In the genomic region with DNA sequence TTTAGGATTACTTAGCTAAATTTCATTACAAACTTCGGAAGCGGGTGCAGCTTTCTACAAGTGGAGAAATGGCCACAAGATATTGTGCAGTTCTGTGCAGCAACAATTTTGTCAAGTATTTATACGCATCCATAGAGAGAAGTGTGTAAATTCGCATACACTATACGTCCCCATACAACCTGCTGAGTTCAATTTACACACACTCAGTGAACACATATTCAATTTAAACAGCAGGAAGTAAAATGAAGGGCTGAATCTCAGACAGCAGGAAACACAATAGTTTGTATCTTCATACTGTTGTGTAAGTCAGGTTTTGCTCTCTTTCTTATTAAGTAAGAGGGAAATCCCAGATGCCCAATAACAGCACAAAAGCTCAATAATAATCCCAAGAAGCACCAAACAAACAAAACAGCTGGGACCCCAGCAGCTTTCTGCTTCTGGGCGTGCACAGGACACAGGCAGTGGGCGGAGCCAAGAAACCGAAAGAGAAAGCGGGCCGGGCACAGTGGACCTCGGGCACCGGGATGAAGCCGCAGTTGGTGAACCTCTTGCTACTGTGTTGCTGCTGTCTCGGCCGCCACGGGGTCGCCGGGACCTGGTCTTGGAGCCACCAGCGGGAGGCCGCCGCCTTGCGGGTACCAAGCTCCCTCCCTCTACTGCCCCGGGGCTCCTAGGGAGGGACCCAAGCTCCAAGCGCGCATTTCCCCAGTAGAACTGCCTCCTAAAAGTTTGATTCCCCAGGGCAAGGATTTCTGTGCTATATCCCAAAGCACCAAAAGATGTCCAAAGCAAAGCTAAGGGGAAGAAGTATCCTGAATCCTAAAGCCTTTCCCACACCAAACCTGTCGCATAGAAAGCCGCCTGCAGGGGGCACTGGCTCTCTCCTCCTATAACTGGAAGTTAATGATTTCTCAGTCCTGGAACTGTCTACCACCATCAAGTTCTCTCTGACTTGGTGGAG, we compare ENCODE assay signal across 8 mouse cellular contexts. TPM values are rescaled to one million over a fixed set of nuclear protein-coding genes. Genes with fewer than 3 reads are reported as not detected.
DNase-seq lines count a peak whose midpoint lies in the region; ATAC-seq and TF ChIP-seq lines count a peak whose summit lies in the region.

Gene Ctso (plus strand): TSS at position 461 of the 961 bp plus-strand sequence.

- H3K4me3 ChIP-seq in E14TG2a.4 (replicated peaks; ENCODE audit: low read length), result peak within 1 kb of the TSS; percentile 75
- peak within 1 kb of the TSS; percentile 73 for H3K4me3 ChIP-seq in forebrain, embryonic 13.5 days
- H3K4me3 ChIP-seq in heart, postnatal 0 days (ENCODE audit: low read depth, low read length), result peak within 1 kb of the TSS; percentile 98
- peak within 1 kb of the TSS; percentile 88 to 92 for H3K4me3 ChIP-seq in liver, embryonic 14.5 days (ENCODE audit: insufficient read depth in 1 of 2, low read depth in 2 of 2, low read length in 2 of 2)
- peak within 1 kb of the TSS; percentile 96 for H3K4me3 ChIP-seq in stomach, embryonic 15.5 days (replicated peaks)

- H3K27ac ChIP-seq in forebrain, embryonic 13.5 days, result peak within 1 kb of the TSS; percentile 73
- peak within 1 kb of the TSS; percentile 98 for H3K27ac ChIP-seq in heart, postnatal 0 days (ENCODE audit: low read depth)
- peak within 1 kb of the TSS; percentile 51 for H3K27ac ChIP-seq in liver, embryonic 14.5 days
- H3K27ac ChIP-seq in stomach, embryonic 15.5 days, result peak within 1 kb of the TSS; percentile 91

- peak; percentile 93 for ATAC-seq in cerebellum, adult (ENCODE audit: insufficient number of reproducible peaks, low FRiP score, low TSS enrichment)
- ATAC-seq in forebrain, embryonic 13.5 days, result peak; percentile 93
- peak; percentile 90 for ATAC-seq in heart, postnatal 0 days (ENCODE audit: insufficient read depth, low read depth)
- ATAC-seq in liver, embryonic 14.5 days (ENCODE audit: insufficient read depth), result peak; percentile 89
- ATAC-seq in stomach, embryonic 15.5 days (ENCODE audit: insufficient read depth, low FRiP score, low read depth), result peak; percentile 94

- H3K9ac ChIP-seq in forebrain, embryonic 13.5 days, result peak within 1 kb of the TSS; percentile 80
- H3K9ac ChIP-seq in heart, postnatal 0 days (replicated peaks; ENCODE audit: low read depth, low read length), result peak within 1 kb of the TSS; percentile 93
- peak within 1 kb of the TSS; percentile 87 for H3K9ac ChIP-seq in liver, embryonic 14.5 days (replicated peaks)
- H3K9ac ChIP-seq in stomach, embryonic 15.5 days, result peak within 1 kb of the TSS; percentile 78

- no peaks in the 10 kb centered on the region for H3K36me3 ChIP-seq in E14TG2a.4 (ENCODE audit: insufficient read depth, low read length)
- no peaks in the 10 kb centered on the region for H3K36me3 ChIP-seq in forebrain, embryonic 13.5 days (ENCODE audit: poor library complexity, severe bottlenecking)
- no peaks in the 10 kb centered on the region for H3K36me3 ChIP-seq in heart, postnatal 0 days (replicated peaks; ENCODE audit: control insufficient read depth, insufficient read depth, low read length)
- H3K36me3 ChIP-seq in liver, embryonic 14.5 days (replicated peaks; ENCODE audit: control insufficient read depth, insufficient read depth, low read depth), result no peaks in the 10 kb centered on the region
- no peaks in the 10 kb centered on the region for H3K36me3 ChIP-seq in stomach, embryonic 15.5 days

- no peak for TF ChIP-seq EP300 in heart, postnatal 0 days (IDR thresholded peaks at IDR 0.05; ENCODE audit: low read depth)
- TF ChIP-seq EP300 in liver, embryonic 14.5 days (IDR thresholded peaks at IDR 0.05; ENCODE audit: low read depth), result no peak

- H3K9me3 ChIP-seq in E14TG2a.4 (ENCODE audit: low read length), result no peaks in the 10 kb centered on the region
- no peaks in the 10 kb centered on the region for H3K9me3 ChIP-seq in forebrain, embryonic 13.5 days (replicated peaks)
- no peaks in the 10 kb centered on the region for H3K9me3 ChIP-seq in heart, postnatal 0 days (replicated peaks; ENCODE audit: control insufficient read depth, low read length)
- H3K9me3 ChIP-seq in liver, embryonic 14.5 days (ENCODE audit: control insufficient read depth, low read length), result no peaks in the 10 kb centered on the region
- H3K9me3 ChIP-seq in stomach, embryonic 15.5 days, result no peaks in the 10 kb centered on the region

- DNase-seq in heart, postnatal 0 days (ENCODE audit: low spot score), result peak; percentile 89
- DNase-seq in kidney, postnatal 36 days, result peak; percentile 91 to 95
- peak; percentile 48 to 60 (median 55) for DNase-seq in liver, embryonic 14.5 days (ENCODE audit: low read depth in 3 of 3, low spot score in 3 of 3)
- peak; percentile 75 for DNase-seq in neural tube, embryonic 10.5 days (ENCODE audit: extremely low spot score, low spot score)

- peak within 1 kb of the TSS; percentile 58 for H3K4me2 ChIP-seq in forebrain, embryonic 13.5 days
- H3K4me2 ChIP-seq in heart, postnatal 0 days (ENCODE audit: low read depth, low read length), result peak within 1 kb of the TSS; percentile 55
- H3K4me2 ChIP-seq in liver, embryonic 14.5 days (ENCODE audit: low read depth), result peak within 1 kb of the TSS; percentile 63
- peak within 1 kb of the TSS; percentile 46 for H3K4me2 ChIP-seq in stomach, embryonic 15.5 days

- peaks cover 4% of the 10 kb centered on the region; the same call in 1 of the 2 replicates for H3K4me1 ChIP-seq in E14TG2a.4 (replicated peaks; ENCODE audit: low read depth, low read length)
- peaks cover 11% of the 10 kb centered on the region; the same call in 1 of the 2 replicates for H3K4me1 ChIP-seq in forebrain, embryonic 13.5 days
- no peaks in the 10 kb centered on the region for H3K4me1 ChIP-seq in heart, postnatal 0 days (ENCODE audit: control insufficient read depth, insufficient read depth)
- H3K4me1 ChIP-seq in liver, embryonic 14.5 days (replicated peaks; ENCODE audit: control insufficient read depth in 2 of 2, insufficient read depth in 2 of 2, low read length in 1 of 2), result no peaks in the 10 kb centered on the region; a peak in 1 of 4 replicates
- no peaks in the 10 kb centered on the region for H3K4me1 ChIP-seq in stomach, embryonic 15.5 days

- H3K27me3 ChIP-seq in E14TG2a.4 (ENCODE audit: insufficient read depth, low read length), result no peaks in the 10 kb centered on the region
- no peaks in the 10 kb centered on the region for H3K27me3 ChIP-seq in forebrain, embryonic 13.5 days
- no peaks in the 10 kb centered on the region for H3K27me3 ChIP-seq in heart, postnatal 0 days (ENCODE audit: control insufficient read depth, insufficient read depth, low read length)
- H3K27me3 ChIP-seq in liver, embryonic 14.5 days (ENCODE audit: control insufficient read depth, insufficient read depth, low read length), result no peaks in the 10 kb centered on the region
- H3K27me3 ChIP-seq in stomach, embryonic 15.5 days (replicated peaks), result no peaks in the 10 kb centered on the region

- WGBS in forebrain, embryonic 13.5 days, result 8% methylated on average over 27 of the region's 27 CpGs
- 14% methylated on average over 27 of the region's 27 CpGs for WGBS in heart, postnatal 0 days
- WGBS in liver, embryonic 14.5 days (ENCODE audit: insufficient replicate concordance), result 10% methylated on average over 27 of the region's 27 CpGs
- 12% methylated on average over 27 of the region's 27 CpGs for WGBS in stomach, embryonic 15.5 days

- peak; percentile 68 for TF ChIP-seq CTCF in E14TG2a.4 (conservative IDR thresholded peaks at IDR 0.05; ENCODE audit: low read length)
- TF ChIP-seq CTCF in heart, postnatal 0 days (IDR thresholded peaks at IDR 0.05; ENCODE audit: low read depth), result peak; percentile 78
- TF ChIP-seq CTCF in liver, embryonic 14.5 days (IDR thresholded peaks at IDR 0.05; ENCODE audit: low read depth), result peak; percentile 79

RNA-seq across cellular contexts. Expression of gene Ctso, which starts in this region (rescaled TPM):
- 8.1 and 8.5 TPM in 2 replicates for polyA plus RNA-seq in forebrain, embryonic 13.5 days (2015; fragmentation: Nextera tagmentation; extraction: Ambion mirVana)
- 9.6 and 12.9 TPM in 2 replicates for total RNA-seq in heart, postnatal 0 days (2014; rRNA removed; ENCODE audit: low replicate concordance)
- 19.5 and 20.6 TPM in 2 replicates for polyA plus RNA-seq in heart, postnatal 0 days (2015; fragmentation: Nextera tagmentation; extraction: Ambion mirVana)
- polyA plus RNA-seq in liver, embryonic 14.5 days (2012; rRNA removed), result 1.7 and 2.5 TPM in 2 replicates
- polyA plus RNA-seq in liver, embryonic 14.5 days (2014; fragmentation: Nextera tagmentation; extraction: Ambion mirVana), result 4.7 and 5.1 TPM in 2 replicates
- 17.9 and 18.2 TPM in 2 replicates for polyA plus RNA-seq in stomach, embryonic 15.5 days (2015; fragmentation: Nextera tagmentation; extraction: Ambion mirVana)

Comparison
In these comparisons a context has a peak if more than half of its experiments do, and no peak if none do; other contexts are left out.
1. Peak in every context shown above with its lines: DNase-seq, ATAC-seq, H3K4me3 ChIP-seq and H3K27ac ChIP-seq.